Mouse (Mus musculus) neural tube, embryonic 11.5 days (tissue): ENCODE results near the gene Exo5. TPM values are rescaled to one million over a fixed set of nuclear protein-coding genes. Genes with fewer than 3 reads are reported as not detected.

Experiments used
- ATAC-seq: fragments of 200-750 bp; cut with Nextera tagmentation; 2 replicates; pipeline ENCODE4 v1.8.0; 2017; ENCODE audit warnings: moderate number of reproducible peaks, mild to moderate bottlenecking, moderate TSS enrichment, moderate library complexity; ENCODE audit not compliant: insufficient read depth, low FRiP score, low TSS enrichment
- DNase-seq: peaks from one replicate; pipeline ENCODE4 v3.0.0-alpha.2; 2015; ENCODE audit warnings: low spot score
- H3K27ac ChIP-seq: fragments of 300-500 bp; sonication (generic); 2 replicates; pipeline ENCODE4 v1.5.1; 2014; ENCODE audit warnings: low read depth, mild to moderate bottlenecking, low read length
- H3K27me3 ChIP-seq: fragments of 300-500 bp; sonication (generic); 2 replicates; pipeline ENCODE4 v1.6.1; 2014; ENCODE audit warnings: mild to moderate bottlenecking, low read length, mixed read lengths; ENCODE audit not compliant: control insufficient read depth, insufficient read depth
- H3K36me3 ChIP-seq: fragments of 300-500 bp; sonication (generic); 2 replicates; pipeline ENCODE4 v1.6.1; 2014; ENCODE audit warnings: mild to moderate bottlenecking, low read length, moderate library complexity, mixed read lengths; ENCODE audit not compliant: control insufficient read depth, insufficient read depth
- H3K4me1 ChIP-seq: fragments of 300-500 bp; sonication (generic); 2 replicates; pipeline ENCODE4 v1.6.1; 2014; ENCODE audit warnings: low read length, mixed read lengths; ENCODE audit not compliant: control insufficient read depth, insufficient read depth
- H3K4me2 ChIP-seq: fragments of 300-500 bp; sonication (generic); 2 replicates; pipeline ENCODE4 v1.6.1; 2014; ENCODE audit warnings: low read depth, mild to moderate bottlenecking, moderate library complexity
- H3K4me3 ChIP-seq: fragments of 300-500 bp; sonication (generic); 2 replicates; pipeline ENCODE4 v1.5.1; 2014; ENCODE audit warnings: low read depth, low read length
- H3K9ac ChIP-seq: fragments of 300-500 bp; sonication (generic); 2 replicates; pipeline ENCODE4 v1.6.1; 2014; ENCODE audit warnings: mild to moderate bottlenecking, low read length
- H3K9me3 ChIP-seq: fragments of 300-500 bp; sonication (generic); 2 replicates; pipeline ENCODE4 v1.6.1; 2016; ENCODE audit warnings: low read length; ENCODE audit not compliant: control insufficient read depth
- WGBS: fragments of 180-500 bp; shearing (Covaris S2); extraction: QIAGEN DNeasy Blood & Tissue Kit; methylation state at CpG from one replicate; pipeline ENCODE4 v1.1.7; 2014; 5-methylcytosine and 5-hydroxymethylcytosine counted together
- polyA plus RNA-seq: library from polyadenylated mRNA; unstranded; fragments of >200 nt; fragmentation: Nextera tagmentation; extraction: Ambion mirVana; gene quantifications from 2 replicates; pipeline ENCODE4 v1.2.1, GENCODE M21; 2014

The Exo5 gene
- polyA plus RNA-seq, 1 experiment from 2014 or later = 32.8 TPM

GRCm38 (mm10) chr4:120951428-120951973 lies 26.7 kb upstream of the Exo5 start, which contains the start of gene Zfp69:
TSS of gene Zfp69 (minus strand) at chr4:120951699.
- Histone ChIP-seq H3K9ac (peak within 1 kb of the TSS; percentile 89), H3K27ac (peak within 1 kb of the TSS; percentile 85), H3K36me3 (no peaks in the 10 kb centered on the region; the same call in 1 of the 2 replicates), H3K4me2 (peak within 1 kb of the TSS; percentile 77), H3K4me3 (peak within 1 kb of the TSS; percentile 76), H3K27me3 (no peaks in the 10 kb centered on the region), H3K9me3 (no peaks in the 10 kb centered on the region), H3K4me1 (0 out of 2 replicates have a peak, but pooled peaks cover 7% of the 10 kb centered on the region)
- WGBS = under 1% methylated on average over 56 of the region's 60 CpGs
- ATAC-seq (peak; percentile 96), DNase-seq (peak; percentile 93)

- H3K27me3 ChIP-seq = no peaks in the 10 kb centered on the region
- DNase-seq (peak; percentile 16), ATAC-seq (peak; percentile 10; the same call in 1 of the 2 replicates)
- H3K4me3 ChIP-seq = peak overlapping the region; percentile 76
- 7% methylated on average over 20 of the region's 20 CpGs for WGBS
- no peaks in the 10 kb centered on the region; the same call in 1 of the 2 replicates for H3K36me3 ChIP-seq
- H3K9ac ChIP-seq = peak overlapping the region; percentile 89
- peak overlapping the region; percentile 77 for H3K4me2 ChIP-seq
- H3K27ac ChIP-seq = peak overlapping the region; percentile 85
- no peaks in the 10 kb centered on the region for H3K9me3 ChIP-seq
- H3K4me1 ChIP-seq = 0 out of 2 replicates have a peak, but pooled peaks cover 7% of the 10 kb centered on the region
These were observed 26.1 kb upstream of the Exo5 start for GRCm38 (mm10) chr4:120950763-120951427.

DNA sequence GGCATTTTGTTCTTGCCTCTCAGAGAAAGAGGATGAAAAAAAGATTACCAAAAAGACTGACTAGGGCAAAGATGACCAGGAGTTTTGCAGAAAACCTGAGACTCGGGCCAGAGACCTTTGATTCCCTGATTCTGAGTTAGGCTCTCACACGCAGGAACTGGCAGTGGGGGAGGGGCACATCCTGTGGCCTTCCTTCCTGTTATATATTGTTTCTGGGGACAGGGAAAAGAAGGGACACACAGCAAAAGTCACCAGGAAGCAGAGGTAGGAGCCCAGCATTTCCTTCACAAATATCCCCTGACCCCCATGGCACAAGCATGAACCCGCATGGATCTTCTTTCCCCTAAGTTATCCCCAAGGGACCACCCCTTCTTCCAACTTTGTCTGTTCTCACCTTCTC lies 24.1 kb upstream of the Exo5 start:
- Histone ChIP-seq H3K36me3 (no peaks in the 10 kb centered on the region; the same call in 1 of the 2 replicates), H3K27me3 (no peaks in the 10 kb centered on the region), H3K27ac (no peak overlapping the region), H3K4me1 (0 out of 2 replicates have a peak, but pooled peaks cover 7% of the 10 kb centered on the region), H3K9me3 (no peaks in the 10 kb centered on the region), H3K9ac (no peak overlapping the region), H3K4me2 (no peak overlapping the region), H3K4me3 (no peak overlapping the region)
- ATAC-seq = no peak
- no peak for DNase-seq
- 78% methylated on average over 3 of the region's 3 CpGs for WGBS

DNA sequence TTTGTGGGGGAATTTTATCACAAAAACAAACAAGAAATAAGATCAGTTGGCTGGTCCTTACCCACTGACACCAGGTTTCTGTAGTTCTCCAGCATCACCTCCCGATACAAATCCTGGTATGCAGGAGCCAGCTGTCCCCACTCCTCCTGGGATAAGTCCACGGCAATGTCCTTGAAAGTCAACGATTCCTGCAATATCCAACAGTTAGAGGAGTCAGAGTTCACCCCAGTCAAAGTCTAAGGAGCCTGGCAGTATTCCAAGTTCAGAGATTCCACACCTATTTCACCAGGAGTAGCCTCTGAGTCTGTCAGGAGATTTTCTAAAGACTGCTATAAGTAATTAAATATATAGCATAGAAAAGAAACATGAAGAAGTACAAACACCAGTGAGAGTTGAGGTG lies 10.2 kb upstream of the Exo5 start:
- DNase-seq = no peak
- no peak for ATAC-seq
- H3K36me3 ChIP-seq = peaks cover 4% of the 10 kb centered on the region; the same call in 1 of the 2 replicates
- no peaks in the 10 kb centered on the region for H3K27me3 ChIP-seq
- no peak overlapping the region for H3K4me2 ChIP-seq
- H3K9ac ChIP-seq = no peak overlapping the region
- no peaks in the 10 kb centered on the region for H3K9me3 ChIP-seq
- no peaks in the 10 kb centered on the region for H3K4me1 ChIP-seq
- H3K4me3 ChIP-seq = no peak overlapping the region
- whole genome bisulfite sequencing = 86% methylated on average over 3 of the region's 3 CpGs
- no peak overlapping the region for H3K27ac ChIP-seq

DNA sequence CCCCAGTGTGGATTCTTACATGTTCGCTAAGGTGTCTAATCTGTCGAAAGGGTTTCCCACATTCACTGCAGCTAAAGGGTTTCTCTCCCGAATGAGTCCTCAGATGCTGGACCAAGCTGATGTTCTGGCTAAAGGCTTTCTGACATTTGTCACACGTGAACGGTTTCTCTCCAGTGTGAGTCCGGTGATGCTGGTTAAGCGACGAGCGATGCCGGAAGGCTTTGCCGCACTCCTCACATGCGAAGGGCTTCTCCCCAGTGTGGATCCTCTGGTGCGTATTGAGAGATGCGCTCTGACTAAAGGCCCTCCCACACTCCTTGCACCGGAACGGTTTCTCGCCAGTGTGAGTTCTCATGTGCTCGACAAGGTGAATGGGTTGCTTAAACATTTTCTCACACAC lies 5.9 kb upstream of the Exo5 start:
- no peak overlapping the region for H3K4me3 ChIP-seq
- WGBS = 95% methylated on average over 18 of the region's 18 CpGs
- H3K4me2 ChIP-seq = no peak overlapping the region
- H3K9ac ChIP-seq = no peak overlapping the region
- H3K9me3 ChIP-seq = no peaks in the 10 kb centered on the region
- H3K27me3 ChIP-seq = no peaks in the 10 kb centered on the region
- H3K36me3 ChIP-seq = peaks cover 4% of the 10 kb centered on the region; the same call in 1 of the 2 replicates
- DNase-seq (no peak), ATAC-seq (no peak)
- no peak overlapping the region for H3K27ac ChIP-seq
- no peaks in the 10 kb centered on the region for H3K4me1 ChIP-seq

- H3K4me1 ChIP-seq = no peaks in the 10 kb centered on the region
- no peaks in the 10 kb centered on the region for H3K27me3 ChIP-seq
- peaks cover 2% of the 10 kb centered on the region; the same call in 1 of the 2 replicates for H3K36me3 ChIP-seq
- DNase-seq = no peak
- H3K4me3 ChIP-seq = no peak overlapping the region
- WGBS = 79% methylated on average over 3 of the region's 3 CpGs
- H3K27ac ChIP-seq = no peak overlapping the region
- no peaks in the 10 kb centered on the region for H3K9me3 ChIP-seq
- no peak for ATAC-seq
- H3K9ac ChIP-seq = no peak overlapping the region
- no peak overlapping the region for H3K4me2 ChIP-seq
These were observed 3.9 kb upstream of the Exo5 start for GRCm38 (mm10) chr4:120928686-120929085.

DNA sequence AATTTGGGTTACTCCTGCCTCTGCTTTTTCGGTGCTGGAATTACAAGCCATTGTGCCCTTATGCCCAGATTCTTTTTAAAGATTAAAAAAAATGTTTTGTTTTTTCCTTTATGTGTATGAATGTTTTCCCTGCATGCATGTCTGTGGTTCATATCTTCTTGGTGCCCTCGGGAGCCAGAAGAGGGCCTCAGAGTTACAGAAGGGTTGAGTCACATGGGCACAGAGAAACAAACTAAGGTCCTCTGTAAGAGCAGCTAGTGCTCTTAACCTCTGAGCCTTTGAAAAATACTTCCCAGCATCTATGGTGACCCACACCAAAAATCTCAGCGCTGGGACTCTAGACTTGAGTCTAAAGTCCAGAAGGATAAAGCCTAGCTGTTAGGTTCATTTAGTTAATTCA lies 569 bp upstream of the Exo5 start:
- Histone ChIP-seq H3K27me3 (no peaks in the 10 kb centered on the region), H3K4me2 (peak overlapping the region; percentile 73), H3K36me3 (peaks cover 11% of the 10 kb centered on the region), H3K9ac (peak overlapping the region; percentile 84), H3K27ac (peak overlapping the region; percentile 67; the same call in 1 of the 2 replicates), H3K4me1 (no peaks in the 10 kb centered on the region), H3K4me3 (peak overlapping the region; percentile 65), H3K9me3 (no peaks in the 10 kb centered on the region)
- no peak for DNase-seq
- no peak for ATAC-seq
- 14% methylated on average over 3 of the region's 3 CpGs for WGBS

DNA sequence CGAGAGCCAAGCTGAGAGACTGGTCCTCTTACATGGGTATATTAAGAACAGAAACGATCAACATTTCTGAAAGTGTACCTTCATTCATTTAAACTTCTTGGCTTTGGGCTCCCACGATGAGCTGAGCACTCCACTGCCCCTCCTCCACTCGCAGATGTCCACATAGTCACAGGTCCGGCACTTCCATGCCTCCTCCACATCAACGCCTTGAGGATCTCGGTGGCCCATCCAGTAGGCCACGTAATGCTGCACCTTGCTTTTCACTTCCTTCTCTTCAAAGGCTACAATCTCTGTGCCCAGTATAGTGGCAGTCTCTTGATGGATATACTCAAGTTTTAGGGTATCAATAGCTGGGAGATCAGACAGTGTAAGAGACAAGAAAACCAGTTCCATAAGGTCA lies 3.4 kb downstream of the Exo5 start:
- Histone ChIP-seq H3K9me3 (no peaks in the 10 kb centered on the region), H3K27ac (no peak overlapping the region), H3K36me3 (peaks cover 13% of the 10 kb centered on the region), H3K4me2 (no peak overlapping the region), H3K9ac (no peak overlapping the region), H3K27me3 (no peaks in the 10 kb centered on the region), H3K4me1 (no peaks in the 10 kb centered on the region), H3K4me3 (no peak overlapping the region)
- 97% methylated on average over 8 of the region's 8 CpGs for WGBS
- DNase-seq = no peak
- no peak for ATAC-seq

DNA sequence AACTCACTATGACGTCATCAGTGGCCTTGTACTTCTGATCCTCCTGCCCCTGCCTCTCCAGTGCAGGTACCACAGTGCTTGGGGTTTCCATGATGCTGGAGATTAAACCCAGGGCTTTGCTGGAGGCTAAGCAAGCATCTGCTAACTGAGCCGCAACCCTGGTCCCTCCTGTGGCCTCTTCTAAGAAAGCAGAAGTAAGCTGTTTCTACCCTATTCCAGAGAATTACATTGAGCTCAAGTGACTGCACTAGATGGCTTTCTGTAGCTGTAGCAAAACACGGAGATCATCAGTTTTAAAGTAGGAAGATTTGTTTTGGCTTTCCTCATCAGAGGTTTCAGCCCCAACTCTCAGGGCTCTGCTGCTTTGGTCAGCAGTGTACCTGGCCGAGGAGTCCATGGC lies 10.3 kb downstream of the Exo5 start:
- no peak overlapping the region for H3K4me2 ChIP-seq
- WGBS = 72% methylated on average over 4 of the region's 4 CpGs
- H3K9ac ChIP-seq = no peak overlapping the region
- DNase-seq (no peak), ATAC-seq (no peak)
- no peak overlapping the region for H3K27ac ChIP-seq
- H3K4me1 ChIP-seq = no peaks in the 10 kb centered on the region
- no peak overlapping the region for H3K4me3 ChIP-seq
- H3K36me3 ChIP-seq = no peaks in the 10 kb centered on the region
- no peaks in the 10 kb centered on the region for H3K9me3 ChIP-seq
- H3K27me3 ChIP-seq = no peaks in the 10 kb centered on the region
